Mouse (Mus musculus) testis, postnatal 10 days (tissue): ENCODE measurements around the gene Syt17.

ENCODE experiments used
- DNase-seq: peaks from one replicate; pipeline ENCODE4 v3.0.0; 2021; ENCODE audit warnings: low spot score

The Syt17 gene

GRCm38 (mm10) chr7:118448134-118448967 lies at the start of gene Syt17:
TSS of gene Syt17 (minus strand) at chr7:118448222.
- DNase-seq, result peak; percentile 83

GRCm38 (mm10) chr7:118494892-118495579 lies 47.0 kb upstream of the Syt17 start:
- DNase-seq, result no peak

- no peak for DNase-seq
Measured at GRCm38 (mm10) chr7:118493892-118494291, 45.9 kb upstream of the Syt17 start.

GRCm38 (mm10) chr7:118491431-118492147 lies 43.6 kb upstream of the Syt17 start, which contains the start of gene Itpripl2:
TSS of gene Itpripl2 (minus strand) at chr7:118491975.
- DNase-seq, result peak; percentile 85

- DNase-seq, result peak; percentile 56
Measured at GRCm38 (mm10) chr7:118490666-118491430, 42.8 kb upstream of the Syt17 start.

GRCm38 (mm10) chr7:118489706-118490665 lies 42.0 kb upstream of the Syt17 start:
- DNase-seq, result peak; percentile 60

GRCm38 (mm10) chr7:118488060-118488664 lies 40.1 kb upstream of the Syt17 start:
- no peak for DNase-seq

- DNase-seq, result no peak
Measured at GRCm38 (mm10) chr7:118486917-118487316, 38.9 kb upstream of the Syt17 start.

- no peak for DNase-seq
Measured at GRCm38 (mm10) chr7:118483996-118484395, 36.0 kb upstream of the Syt17 start.

- no peak for DNase-seq
Measured at GRCm38 (mm10) chr7:118482001-118482400, 34.0 kb upstream of the Syt17 start.

GRCm38 (mm10) chr7:118481047-118481810 lies 33.2 kb upstream of the Syt17 start:
- DNase-seq, result no peak

GRCm38 (mm10) chr7:118480160-118480709 lies 32.2 kb upstream of the Syt17 start:
- DNase-seq, result no peak

- no peak for DNase-seq
Measured at GRCm38 (mm10) chr7:118478835-118479312, 30.9 kb upstream of the Syt17 start.

- DNase-seq, result no peak
Measured at GRCm38 (mm10) chr7:118476428-118476827, 28.4 kb upstream of the Syt17 start.

- no peak for DNase-seq
Measured at GRCm38 (mm10) chr7:118475008-118475705, 27.1 kb upstream of the Syt17 start.

- no peak for DNase-seq
Measured at GRCm38 (mm10) chr7:118472886-118473285, 24.9 kb upstream of the Syt17 start.

- no peak for DNase-seq
Measured at GRCm38 (mm10) chr7:118468060-118468459, 20.0 kb upstream of the Syt17 start.

- no peak for DNase-seq
Measured at GRCm38 (mm10) chr7:118464432-118464831, 16.4 kb upstream of the Syt17 start.
